Mouse (Mus musculus): ENCODE measurements around the gene Olfr1270.
"Not testable (repeated sequence)": the region's sequence is repeated elsewhere in the genome, so short reads cannot be mapped to it uniquely, and the experiment has no call there.

Olfr1270 gene

GRCm38 (mm10) chr2:90152991-90153390, at the start of gene Olfr1270:
Olfr1270 (minus strand) TSS chr2:90153091.
- no peak for DNase-seq (ENCODE audit: low read depth, low spot score)

- DNase-seq (ENCODE audit: low read depth, low spot score): not testable (repeated sequence)
Measured at GRCm38 (mm10) chr2:90199606-90200005, 46.7 kb upstream of the Olfr1270 start.

GRCm38 (mm10) chr2:90195285-90195684, 42.4 kb upstream of the Olfr1270 start:
- not testable (repeated sequence) for DNase-seq (ENCODE audit: low read depth, low spot score)

- DNase-seq (ENCODE audit: low read depth, low spot score): not testable (repeated sequence)
Measured at GRCm38 (mm10) chr2:90194750-90195149, 41.9 kb upstream of the Olfr1270 start.

- DNase-seq (ENCODE audit: low read depth, low spot score): not testable (repeated sequence)
Measured at GRCm38 (mm10) chr2:90187082-90187481, 34.2 kb upstream of the Olfr1270 start.

GRCm38 (mm10) chr2:90186082-90186481, 33.2 kb upstream of the Olfr1270 start:
- not testable (repeated sequence) for DNase-seq (ENCODE audit: low read depth, low spot score)

- no peak for DNase-seq (ENCODE audit: low read depth, low spot score)
Measured at GRCm38 (mm10) chr2:90153916-90154315, 1.0 kb upstream of the Olfr1270 start.

GRCm38 (mm10) chr2:90142196-90142595, 10.7 kb downstream of the Olfr1270 start, which contains the start of gene Olfr32:
Olfr32 (minus strand) TSS chr2:90142296.
- DNase-seq (ENCODE audit: low read depth, low spot score): no peak

- DNase-seq (ENCODE audit: low read depth, low spot score): no peak
Measured at GRCm38 (mm10) chr2:90121312-90121711, 31.6 kb downstream of the Olfr1270 start, which contains the start of gene Olfr1269. Olfr1269 (minus strand) TSS chr2:90121412.
